Mouse (Mus musculus): ENCODE data around the gene Ptpru. TPM values are rescaled to one million over a fixed set of nuclear protein-coding genes. Genes with fewer than 3 reads are reported as not detected.

Ptpru gene
- polyA plus RNA-seq, 1 experiment from 2014 or later: 30.0 TPM

GRCm38 (mm10) chr4:131771384-131771783 is 66.7 kb downstream of the Ptpru start:
- WGBS: 79% methylated on average over 11 of the region's 11 CpGs
- Histone ChIP-seq H3K27ac (no peak overlapping the region), H3K4me1 (no peaks in the 10 kb centered on the region), H3K4me3 (no peak overlapping the region), H3K9ac (no peak overlapping the region), H3K27me3 (no peaks in the 10 kb centered on the region), H3K9me3 (no peaks in the 10 kb centered on the region), H3K36me3 (peaks cover 64% of the 10 kb centered on the region), H3K4me2 (no peak overlapping the region)
- no peak for ATAC-seq (ENCODE audit: insufficient number of reproducible peaks, insufficient read depth, low FRiP score, low TSS enrichment, low read depth)

DNA sequence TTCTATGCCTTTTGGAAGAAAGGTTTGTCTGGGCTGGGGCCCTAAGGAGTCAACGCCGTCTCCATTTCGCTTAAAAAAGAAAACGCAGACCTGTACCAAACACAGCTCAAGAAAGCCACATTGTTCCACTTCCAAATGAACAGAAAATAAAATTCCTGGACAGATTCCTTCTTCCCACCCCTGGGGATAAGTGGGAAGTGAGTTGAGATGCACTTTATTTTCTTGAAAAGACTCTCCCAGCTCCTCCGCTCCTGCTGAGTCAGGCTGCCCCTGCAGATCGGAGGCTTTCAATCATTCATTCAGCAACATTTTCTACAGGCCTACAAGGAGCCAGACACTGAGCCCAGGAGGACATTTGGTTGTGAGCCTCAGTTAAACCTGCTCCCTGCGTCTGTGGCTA is 74.2 kb downstream of the Ptpru start:
- Histone ChIP-seq H3K4me3 (no peak overlapping the region), H3K9me3 (no peaks in the 10 kb centered on the region)
- no peak for ATAC-seq (ENCODE audit: insufficient number of reproducible peaks, insufficient read depth, low FRiP score, low TSS enrichment, low read depth)

GRCm38 (mm10) chr4:131763479-131763878 is 74.6 kb downstream of the Ptpru start:
- H3K36me3 ChIP-seq: peaks cover 8% of the 10 kb centered on the region
- H3K9me3 ChIP-seq: no peaks in the 10 kb centered on the region
- no peak overlapping the region for H3K9ac ChIP-seq
- H3K4me2 ChIP-seq: no peak overlapping the region
- 68% methylated on average over 3 of the region's 3 CpGs for WGBS
- H3K27me3 ChIP-seq: no peaks in the 10 kb centered on the region
- no peaks in the 10 kb centered on the region for H3K4me1 ChIP-seq
- no peak overlapping the region for H3K4me3 ChIP-seq
- H3K27ac ChIP-seq: no peak overlapping the region
- ATAC-seq (ENCODE audit: insufficient number of reproducible peaks, insufficient read depth, low FRiP score, low TSS enrichment, low read depth): no peak

More for the DNA sequence above, 74.2 kb downstream of the Ptpru start:
- Histone ChIP-seq H3K4me1 (no peaks in the 10 kb centered on the region), H3K27me3 (no peaks in the 10 kb centered on the region), H3K36me3 (peaks cover 12% of the 10 kb centered on the region), H3K4me2 (no peak overlapping the region), H3K27ac (no peak overlapping the region), H3K9ac (no peak overlapping the region)
- WGBS: 77% methylated on average over 7 of the region's 7 CpGs

DNA sequence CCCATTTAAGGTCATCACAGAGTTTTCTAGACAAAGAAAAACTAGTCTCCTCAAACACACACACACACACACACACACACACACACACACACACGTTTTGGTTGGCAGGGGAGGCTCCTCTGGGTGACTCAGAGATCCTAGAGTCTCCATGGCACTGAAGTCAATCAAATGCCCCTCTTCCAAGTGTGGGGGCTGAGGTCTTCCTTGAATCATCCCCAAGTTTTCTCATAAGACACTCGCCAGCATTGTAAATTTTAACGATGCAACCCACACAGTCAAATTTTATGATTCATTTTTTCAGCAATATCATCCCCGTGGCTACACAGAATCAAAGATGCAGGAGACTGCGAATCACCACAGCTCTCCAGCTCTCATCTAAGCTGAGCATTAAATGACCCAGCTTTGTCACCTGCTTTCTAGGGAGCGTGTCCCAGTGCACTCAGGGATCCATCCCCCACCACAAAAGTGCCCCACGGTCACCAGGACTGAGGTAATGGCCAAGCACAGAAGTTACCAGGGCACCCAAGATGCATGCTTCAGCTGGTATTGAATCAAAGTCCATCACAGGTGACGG is 75.8 kb downstream of the Ptpru start:
- WGBS: 82% methylated on average over 8 of the region's 8 CpGs
- H3K27me3 ChIP-seq: no peaks in the 10 kb centered on the region
- no peak overlapping the region for H3K9ac ChIP-seq
- no peak for ATAC-seq (ENCODE audit: insufficient number of reproducible peaks, insufficient read depth, low FRiP score, low TSS enrichment, low read depth)
- H3K4me2 ChIP-seq: no peak overlapping the region
- H3K4me1 ChIP-seq: no peaks in the 10 kb centered on the region
- H3K4me3 ChIP-seq: no peak overlapping the region
- no peaks in the 10 kb centered on the region for H3K9me3 ChIP-seq
- no peak overlapping the region for H3K27ac ChIP-seq
- no peaks in the 10 kb centered on the region for H3K36me3 ChIP-seq

GRCm38 (mm10) chr4:131752204-131752837 is 85.8 kb downstream of the Ptpru start:
- H3K36me3 ChIP-seq: no peaks in the 10 kb centered on the region
- no peak overlapping the region for H3K9ac ChIP-seq
- no peak for ATAC-seq (ENCODE audit: insufficient number of reproducible peaks, insufficient read depth, low FRiP score, low TSS enrichment, low read depth)
- H3K27ac ChIP-seq: no peak overlapping the region
- WGBS: 60% methylated on average over 9 of the region's 10 CpGs
- H3K4me2 ChIP-seq: no peak overlapping the region
- no peaks in the 10 kb centered on the region for H3K27me3 ChIP-seq
- H3K4me3 ChIP-seq: no peak overlapping the region
- H3K4me1 ChIP-seq: peaks cover 8% of the 10 kb centered on the region; the same call in 1 of the 2 replicates
- no peaks in the 10 kb centered on the region for H3K9me3 ChIP-seq

- Histone ChIP-seq H3K4me3 (no peak overlapping the region), H3K9me3 (no peaks in the 10 kb centered on the region), H3K36me3 (no peaks in the 10 kb centered on the region), H3K27me3 (no peaks in the 10 kb centered on the region), H3K4me1 (peaks cover 8% of the 10 kb centered on the region; the same call in 1 of the 2 replicates), H3K9ac (no peak overlapping the region), H3K27ac (no peak overlapping the region), H3K4me2 (no peak overlapping the region)
- 70% methylated on average over 7 of the region's 7 CpGs for WGBS
- no peak for ATAC-seq (ENCODE audit: insufficient number of reproducible peaks, insufficient read depth, low FRiP score, low TSS enrichment, low read depth)
Observed at GRCm38 (mm10) chr4:131751561-131751960, 86.5 kb downstream of the Ptpru start.

- Histone ChIP-seq H3K9me3 (no peaks in the 10 kb centered on the region), H3K4me1 (peaks cover 9% of the 10 kb centered on the region; the same call in 1 of the 2 replicates), H3K4me3 (no peak overlapping the region), H3K27ac (no peak overlapping the region), H3K36me3 (no peaks in the 10 kb centered on the region), H3K9ac (no peak overlapping the region), H3K4me2 (no peak overlapping the region), H3K27me3 (no peaks in the 10 kb centered on the region)
- WGBS: 82% methylated on average over 6 of the region's 6 CpGs
- no peak for ATAC-seq (ENCODE audit: insufficient number of reproducible peaks, insufficient read depth, low FRiP score, low TSS enrichment, low read depth)
Observed at GRCm38 (mm10) chr4:131749802-131750201, 88.3 kb downstream of the Ptpru start.

GRCm38 (mm10) chr4:131744685-131745043 is 93.4 kb downstream of the Ptpru start:
- Histone ChIP-seq H3K9me3 (no peaks in the 10 kb centered on the region), H3K36me3 (no peaks in the 10 kb centered on the region), H3K27ac (peak overlapping the region; percentile 48), H3K4me2 (no peak overlapping the region), H3K9ac (no peak overlapping the region), H3K27me3 (no peaks in the 10 kb centered on the region), H3K4me3 (no peak overlapping the region), H3K4me1 (peaks cover 17% of the 10 kb centered on the region)
- no peak for ATAC-seq (ENCODE audit: insufficient number of reproducible peaks, insufficient read depth, low FRiP score, low TSS enrichment, low read depth)
- WGBS: 83% methylated on average over 5 of the region's 5 CpGs

DNA sequence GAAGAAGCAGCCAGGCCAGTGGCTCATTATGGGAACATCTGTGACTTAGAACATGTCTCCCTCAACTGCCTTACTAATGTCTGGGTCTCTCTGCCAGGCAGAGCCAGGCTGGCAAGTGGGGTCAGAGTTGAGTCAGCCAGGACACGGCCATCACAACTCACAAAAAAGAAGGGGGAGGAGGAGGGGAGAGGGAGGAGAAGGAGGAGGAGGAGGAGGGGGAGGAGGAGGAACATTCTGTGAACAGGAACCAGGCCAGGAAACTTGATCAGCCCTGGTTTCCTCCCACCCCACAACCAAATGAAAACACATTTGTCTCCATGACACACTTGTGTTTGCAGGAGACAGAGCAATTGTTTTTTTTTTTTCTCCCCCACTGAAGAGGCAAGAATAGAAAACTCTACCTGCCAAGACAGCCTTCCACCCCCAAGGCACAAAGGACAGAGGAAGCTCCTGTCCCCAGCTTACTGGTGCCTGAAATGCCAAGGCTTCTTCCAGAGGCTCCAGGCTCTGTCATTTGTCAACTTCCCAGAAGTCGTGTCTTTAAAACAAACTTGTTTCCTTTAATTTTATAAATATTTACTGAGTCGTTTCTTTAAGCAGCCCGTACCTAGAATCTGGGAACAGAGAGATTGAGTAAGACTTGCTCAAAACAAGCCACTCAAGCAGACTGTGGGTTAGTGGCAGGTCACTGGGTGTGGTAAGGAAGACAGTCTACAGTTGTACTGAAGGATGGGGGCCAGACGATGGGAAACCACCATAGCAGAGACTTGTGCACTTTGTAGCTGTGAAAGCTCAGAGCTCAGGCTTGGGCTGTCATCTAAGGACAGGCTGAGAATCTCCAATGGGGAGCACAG is 94.0 kb downstream of the Ptpru start:
- Histone ChIP-seq H3K27ac (peak overlapping the region; percentile 48), H3K27me3 (no peaks in the 10 kb centered on the region), H3K9ac (no peak overlapping the region), H3K9me3 (no peaks in the 10 kb centered on the region), H3K36me3 (no peaks in the 10 kb centered on the region), H3K4me3 (no peak overlapping the region), H3K4me1 (peaks cover 17% of the 10 kb centered on the region), H3K4me2 (no peak overlapping the region)
- 26% methylated on average over 5 of the region's 5 CpGs for WGBS
- 0 out of 2 replicates have a peak, but pooled peaks have one; percentile 43 for ATAC-seq (ENCODE audit: insufficient number of reproducible peaks, insufficient read depth, low FRiP score, low TSS enrichment, low read depth)

DNA sequence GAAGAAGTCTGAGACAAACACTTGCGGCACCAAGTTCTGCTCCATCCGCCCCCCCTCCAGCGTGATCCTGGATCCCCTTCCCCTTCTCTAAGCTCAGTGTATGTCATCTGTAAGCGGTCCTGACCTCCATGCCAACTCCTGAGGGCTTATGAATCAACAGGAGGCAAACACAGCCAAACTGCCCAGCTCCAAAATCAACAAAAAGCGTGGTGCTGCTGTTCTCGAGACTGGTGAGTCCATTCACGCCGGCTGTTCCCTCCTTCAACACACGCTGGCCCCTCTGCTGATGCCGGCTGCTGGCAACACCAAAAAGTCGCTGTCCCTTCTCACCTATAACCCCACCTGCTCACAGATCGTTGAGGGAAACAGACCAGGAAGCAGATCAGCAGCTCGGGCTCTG is 95.1 kb downstream of the Ptpru start:
- no peak overlapping the region for H3K9ac ChIP-seq
- ATAC-seq (ENCODE audit: insufficient number of reproducible peaks, insufficient read depth, low FRiP score, low TSS enrichment, low read depth): no peak
- H3K4me3 ChIP-seq: no peak overlapping the region
- WGBS: 76% methylated on average over 13 of the region's 13 CpGs
- peaks cover 17% of the 10 kb centered on the region for H3K4me1 ChIP-seq
- no peaks in the 10 kb centered on the region for H3K9me3 ChIP-seq
- H3K36me3 ChIP-seq: no peaks in the 10 kb centered on the region
- H3K27me3 ChIP-seq: no peaks in the 10 kb centered on the region
- H3K27ac ChIP-seq: no peak overlapping the region
- no peak overlapping the region for H3K4me2 ChIP-seq

DNA sequence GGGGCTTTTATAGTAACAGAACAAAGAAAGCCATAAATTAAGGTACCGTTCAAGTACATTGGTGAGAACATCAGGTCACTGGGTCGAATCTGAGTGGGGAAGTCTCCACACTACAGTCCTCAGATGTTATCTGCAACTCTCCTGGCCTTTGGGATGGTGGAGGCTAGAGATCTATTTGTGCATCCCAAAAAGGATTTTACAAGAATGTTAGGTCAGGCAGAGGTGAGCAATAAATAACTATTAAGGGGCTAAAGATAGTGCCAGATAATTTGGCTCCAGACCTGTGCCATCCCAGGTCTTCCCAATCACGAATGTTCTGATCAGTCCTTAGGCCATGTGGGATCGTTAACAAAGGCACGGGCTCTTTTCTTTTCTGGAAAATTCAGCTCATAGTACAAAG is 97.5 kb downstream of the Ptpru start:
- Histone ChIP-seq H3K4me3 (no peak overlapping the region), H3K9me3 (no peaks in the 10 kb centered on the region), H3K27me3 (no peaks in the 10 kb centered on the region), H3K9ac (no peak overlapping the region), H3K4me2 (no peak overlapping the region), H3K36me3 (no peaks in the 10 kb centered on the region), H3K4me1 (peaks cover 17% of the 10 kb centered on the region), H3K27ac (no peak overlapping the region)
- no peak for ATAC-seq (ENCODE audit: insufficient number of reproducible peaks, insufficient read depth, low FRiP score, low TSS enrichment, low read depth)
- 77% methylated on average over 5 of the region's 5 CpGs for WGBS

DNA sequence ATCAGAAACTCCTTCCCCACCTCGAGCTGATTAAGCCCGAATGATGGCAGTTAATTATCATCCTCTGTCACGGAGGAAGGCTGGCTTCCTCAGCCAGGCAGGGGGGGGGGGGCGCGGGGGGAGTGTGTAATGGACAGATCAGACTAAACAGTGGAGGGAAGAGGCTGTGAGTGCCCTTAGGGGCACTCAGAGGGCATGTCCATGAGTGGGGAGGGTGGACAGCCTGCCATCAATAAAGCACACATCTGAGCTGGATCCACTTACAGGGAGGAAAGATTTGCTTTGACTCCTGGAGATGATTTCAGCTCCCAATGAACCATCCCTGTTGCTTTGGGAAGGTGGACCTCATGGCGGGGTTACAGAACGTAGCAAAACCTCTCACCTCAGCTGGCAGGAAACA is 109.5 kb downstream of the Ptpru start:
- Histone ChIP-seq H3K4me3 (no peak overlapping the region), H3K4me1 (no peaks in the 10 kb centered on the region), H3K9me3 (no peaks in the 10 kb centered on the region), H3K4me2 (no peak overlapping the region), H3K9ac (no peak overlapping the region), H3K36me3 (no peaks in the 10 kb centered on the region), H3K27me3 (no peaks in the 10 kb centered on the region; the same call in 1 of the 2 replicates), H3K27ac (no peak overlapping the region)
- ATAC-seq (ENCODE audit: insufficient number of reproducible peaks, insufficient read depth, low FRiP score, low TSS enrichment, low read depth): no peak
- 46% methylated on average over 7 of the region's 7 CpGs for WGBS

Measured in embryonic facial prominence, embryonic 13.5 days (tissue).